Mouse (Mus musculus): Measurements from ENCODE around the gene Clip2. TPM values are rescaled to one million over a fixed set of nuclear protein-coding genes. Genes with fewer than 3 reads are reported as not detected.

Clip2 gene
- polyA plus RNA-seq, 1 experiment from 2014 or later: 15.1 TPM

- Histone ChIP-seq H3K27ac (no peak overlapping the region), H3K4me1 (replicated peaks) (no peaks in the 10 kb centered on the region)
- 0 out of 2 replicates have a peak, but pooled peaks have one; percentile 45 for ATAC-seq (ENCODE audit: low FRiP score)
Observed at GRCm38 (mm10) chr5:134494142-134494541, 58.1 kb downstream of the Clip2 start.

GRCm38 (mm10) chr5:134492956-134493355, 59.3 kb downstream of the Clip2 start:
- no peak overlapping the region for H3K9ac ChIP-seq
- no peak overlapping the region for H3K4me3 ChIP-seq
- H3K27ac ChIP-seq: 0 out of 2 replicates have a peak overlapping the region, but pooled peaks have one; percentile 14
- no peaks in the 10 kb centered on the region for H3K27me3 ChIP-seq
- H3K4me1 ChIP-seq (replicated peaks): no peaks in the 10 kb centered on the region
- H3K36me3 ChIP-seq: peaks cover 90% of the 10 kb centered on the region
- no peaks in the 10 kb centered on the region for H3K9me3 ChIP-seq
- WGBS: 97% methylated on average over 4 of the region's 4 CpGs
- ATAC-seq (ENCODE audit: low FRiP score): no peak
- H3K4me2 ChIP-seq: no peak overlapping the region

More at GRCm38 (mm10) chr5:134494142-134494541, 58.1 kb downstream of the Clip2 start:
- Histone ChIP-seq H3K9ac (no peak overlapping the region), H3K36me3 (peaks cover 95% of the 10 kb centered on the region), H3K9me3 (no peaks in the 10 kb centered on the region), H3K4me3 (no peak overlapping the region), H3K27me3 (no peaks in the 10 kb centered on the region), H3K4me2 (no peak overlapping the region)
- 51% methylated on average over 11 of the region's 11 CpGs for WGBS

GRCm38 (mm10) chr5:134491712-134492417, 60.4 kb downstream of the Clip2 start:
- H3K27me3 ChIP-seq: no peaks in the 10 kb centered on the region
- no peaks in the 10 kb centered on the region for H3K4me1 ChIP-seq (replicated peaks)
- 0 out of 2 replicates have a peak, but pooled peaks have one; percentile 47 for ATAC-seq (ENCODE audit: low FRiP score)
- H3K9me3 ChIP-seq: no peaks in the 10 kb centered on the region
- H3K27ac ChIP-seq: peak overlapping the region; percentile 66
- no peak overlapping the region for H3K4me2 ChIP-seq
- WGBS: 24% methylated on average over 18 of the region's 18 CpGs
- H3K4me3 ChIP-seq: no peak overlapping the region
- no peak overlapping the region for H3K9ac ChIP-seq
- H3K36me3 ChIP-seq: peaks cover 79% of the 10 kb centered on the region

- H3K4me3 ChIP-seq: no peak overlapping the region
- no peak overlapping the region for H3K27ac ChIP-seq
- H3K36me3 ChIP-seq: peaks cover 73% of the 10 kb centered on the region
- H3K4me1 ChIP-seq (replicated peaks): no peaks in the 10 kb centered on the region
- 78% methylated on average over 2 of the region's 2 CpGs for WGBS
- no peak overlapping the region for H3K9ac ChIP-seq
- no peak overlapping the region for H3K4me2 ChIP-seq
- no peaks in the 10 kb centered on the region for H3K9me3 ChIP-seq
- no peak for ATAC-seq (ENCODE audit: low FRiP score)
- no peaks in the 10 kb centered on the region for H3K27me3 ChIP-seq
Observed at GRCm38 (mm10) chr5:134491206-134491605, 61.0 kb downstream of the Clip2 start.

GRCm38 (mm10) chr5:134490465-134490864, 61.8 kb downstream of the Clip2 start:
- H3K4me3 ChIP-seq: no peak overlapping the region
- H3K4me2 ChIP-seq: no peak overlapping the region
- no peaks in the 10 kb centered on the region for H3K4me1 ChIP-seq (replicated peaks)
- H3K9ac ChIP-seq: no peak overlapping the region
- no peak for ATAC-seq (ENCODE audit: low FRiP score)
- WGBS: 87% methylated on average over 12 of the region's 12 CpGs
- peaks cover 65% of the 10 kb centered on the region for H3K36me3 ChIP-seq
- no peaks in the 10 kb centered on the region for H3K27me3 ChIP-seq
- H3K27ac ChIP-seq: no peak overlapping the region
- no peaks in the 10 kb centered on the region for H3K9me3 ChIP-seq

GRCm38 (mm10) chr5:134489583-134489982, 62.7 kb downstream of the Clip2 start:
- H3K27me3 ChIP-seq: no peaks in the 10 kb centered on the region
- 35% methylated on average over 9 of the region's 9 CpGs for WGBS
- H3K9me3 ChIP-seq: no peaks in the 10 kb centered on the region
- no peak overlapping the region for H3K27ac ChIP-seq
- no peak overlapping the region for H3K4me2 ChIP-seq
- H3K36me3 ChIP-seq: peaks cover 57% of the 10 kb centered on the region
- H3K9ac ChIP-seq: no peak overlapping the region
- ATAC-seq (ENCODE audit: low FRiP score): no peak
- no peak overlapping the region for H3K4me3 ChIP-seq
- no peaks in the 10 kb centered on the region for H3K4me1 ChIP-seq (replicated peaks)

- ATAC-seq (ENCODE audit: low FRiP score): no peak
- H3K27me3 ChIP-seq: no peaks in the 10 kb centered on the region
- H3K4me3 ChIP-seq: no peak overlapping the region
- H3K27ac ChIP-seq: peak overlapping the region; percentile 62; the same call in 1 of the 2 replicates
- no peaks in the 10 kb centered on the region for H3K4me1 ChIP-seq (replicated peaks)
- no peak overlapping the region for H3K4me2 ChIP-seq
- 90% methylated on average over 4 of the region's 4 CpGs for WGBS
- H3K9ac ChIP-seq: no peak overlapping the region
- no peaks in the 10 kb centered on the region for H3K9me3 ChIP-seq
- H3K36me3 ChIP-seq: peaks cover 47% of the 10 kb centered on the region
Observed at GRCm38 (mm10) chr5:134488596-134488995, 63.6 kb downstream of the Clip2 start.

- H3K4me3 ChIP-seq: no peak overlapping the region
- H3K36me3 ChIP-seq: peaks cover 42% of the 10 kb centered on the region
- no peaks in the 10 kb centered on the region for H3K27me3 ChIP-seq
- H3K27ac ChIP-seq: peak overlapping the region; percentile 62; the same call in 1 of the 2 replicates
- no peak overlapping the region for H3K9ac ChIP-seq
- WGBS: 68% methylated on average over 10 of the region's 10 CpGs
- no peaks in the 10 kb centered on the region for H3K9me3 ChIP-seq
- no peaks in the 10 kb centered on the region for H3K4me1 ChIP-seq (replicated peaks)
- no peak overlapping the region for H3K4me2 ChIP-seq
- ATAC-seq (ENCODE audit: low FRiP score): no peak
Observed at GRCm38 (mm10) chr5:134488042-134488441, 64.2 kb downstream of the Clip2 start.

GRCm38 (mm10) chr5:134485900-134486665, 66.2 kb downstream of the Clip2 start:
- Histone ChIP-seq H3K9ac (no peak overlapping the region), H3K4me2 (no peak overlapping the region), H3K27ac (no peak overlapping the region), H3K4me1 (replicated peaks) (no peaks in the 10 kb centered on the region), H3K36me3 (peaks cover 27% of the 10 kb centered on the region), H3K27me3 (no peaks in the 10 kb centered on the region), H3K4me3 (no peak overlapping the region), H3K9me3 (no peaks in the 10 kb centered on the region)
- peak; percentile 61 for ATAC-seq (ENCODE audit: low FRiP score)
- 63% methylated on average over 13 of the region's 13 CpGs for WGBS

- H3K4me1 ChIP-seq (replicated peaks): no peaks in the 10 kb centered on the region
- H3K36me3 ChIP-seq: peaks cover 18% of the 10 kb centered on the region
- no peak overlapping the region for H3K4me2 ChIP-seq
- 84% methylated on average over 7 of the region's 7 CpGs for WGBS
- ATAC-seq (ENCODE audit: low FRiP score): no peak
- no peaks in the 10 kb centered on the region for H3K9me3 ChIP-seq
- no peak overlapping the region for H3K4me3 ChIP-seq
- H3K27ac ChIP-seq: no peak overlapping the region
- no peaks in the 10 kb centered on the region for H3K27me3 ChIP-seq
- no peak overlapping the region for H3K9ac ChIP-seq
Observed at GRCm38 (mm10) chr5:134485183-134485730, 67.0 kb downstream of the Clip2 start.

GRCm38 (mm10) chr5:134483291-134483690, 68.9 kb downstream of the Clip2 start:
- Histone ChIP-seq H3K4me1 (replicated peaks) (no peaks in the 10 kb centered on the region), H3K27me3 (no peaks in the 10 kb centered on the region), H3K9ac (no peak overlapping the region), H3K36me3 (peaks cover under 1% of the 10 kb centered on the region; the same call in 1 of the 2 replicates), H3K4me2 (no peak overlapping the region), H3K27ac (no peak overlapping the region), H3K9me3 (no peaks in the 10 kb centered on the region), H3K4me3 (no peak overlapping the region)
- WGBS: 80% methylated on average over 1 of the region's 1 CpGs
- ATAC-seq (ENCODE audit: low FRiP score): no peak

- WGBS: 80% methylated on average over 11 of the region's 11 CpGs
- Histone ChIP-seq H3K9ac (no peak overlapping the region), H3K4me3 (no peak overlapping the region)
Observed at GRCm38 (mm10) chr5:134482331-134482730, 69.9 kb downstream of the Clip2 start.

More at GRCm38 (mm10) chr5:134482331-134482730, 69.9 kb downstream of the Clip2 start:
- H3K27me3 ChIP-seq: no peaks in the 10 kb centered on the region
- H3K9me3 ChIP-seq: no peaks in the 10 kb centered on the region
- no peak overlapping the region for H3K27ac ChIP-seq
- no peaks in the 10 kb centered on the region for H3K36me3 ChIP-seq
- no peak for ATAC-seq (ENCODE audit: low FRiP score)
- no peak overlapping the region for H3K4me2 ChIP-seq
- H3K4me1 ChIP-seq (replicated peaks): no peaks in the 10 kb centered on the region

Data from hindbrain, embryonic 13.5 days (tissue).